Mouse (Mus musculus): ENCODE measurements around the gene Wnt9b.
"Not testable (repeated sequence)": the region's sequence is repeated elsewhere in the genome, so short reads cannot be mapped to it uniquely, and the experiment has no call there.

GRCm38 (mm10) chr11:103760891-103761290, 11.3 kb upstream of the Wnt9b start:
- not testable (repeated sequence) for TF ChIP-seq CTCF (IDR thresholded peaks at IDR 0.05; ENCODE audit: low read depth, low read length); GATA2 (IDR thresholded peaks at IDR 0.05; ENCODE audit: borderline replicate concordance, low read depth, low read length); POLR2AphosphoS5 (IDR thresholded peaks at IDR 0.05; ENCODE audit: insufficient replicate concordance, low read depth, low read length); GATA1 (IDR thresholded peaks at IDR 0.05; ENCODE audit: borderline replicate concordance, low read length); TAL1 (conservative IDR thresholded peaks at IDR 0.05; ENCODE audit: low read depth, low read length)
